Mouse (Mus musculus): ENCODE measurements at regions not wholly inside any gene's neighbourhood (a gene's known extent, or its start where the extent isn't known, plus 50 kb on each side); places are given as distances from the start of the nearest gene placed in this dataset.

DNA sequence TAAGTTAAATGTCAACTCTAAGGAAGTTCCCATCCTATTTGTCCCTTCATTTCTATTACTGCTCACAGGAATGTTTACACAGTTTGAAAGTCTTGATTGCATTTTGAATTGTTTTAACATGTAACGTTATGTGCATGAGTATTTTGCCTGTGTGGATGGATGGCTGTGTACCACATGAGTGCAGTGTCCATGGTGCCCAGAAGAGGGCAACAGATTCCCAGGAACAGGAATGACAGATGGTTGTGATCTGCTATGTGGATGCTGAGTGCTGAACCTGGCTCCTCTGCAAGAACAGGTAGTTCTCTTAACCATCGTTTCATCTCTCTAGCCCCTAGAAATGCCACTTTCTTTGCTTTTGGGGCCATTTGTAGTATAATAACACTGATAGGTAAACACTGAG lies 597.9 kb upstream of the Zwint start:
- WGBS = 89% methylated on average over 2 of the region's 2 CpGs
- H3K4me3 ChIP-seq (replicated peaks; ENCODE audit: low read length) = no peak overlapping the region
- no peaks in the 10 kb centered on the region for H3K36me3 ChIP-seq (replicated peaks; ENCODE audit: control insufficient read depth, insufficient read depth)
- no peak overlapping the region for H3K4me2 ChIP-seq (replicated peaks)
- no peaks in the 10 kb centered on the region for H3K4me1 ChIP-seq (replicated peaks; ENCODE audit: control insufficient read depth, insufficient read depth, low read length)
- no peak overlapping the region for H3K9ac ChIP-seq
- no peaks in the 10 kb centered on the region for H3K27me3 ChIP-seq (ENCODE audit: control insufficient read depth, insufficient read depth, low read length)
- DNase-seq (ENCODE audit: low spot score) = no peak
- ATAC-seq (ENCODE audit: low FRiP score) = no peak
- no peaks in the 10 kb centered on the region for H3K9me3 ChIP-seq (ENCODE audit: control insufficient read depth, low read length)
- no peak overlapping the region for H3K27ac ChIP-seq

DNA sequence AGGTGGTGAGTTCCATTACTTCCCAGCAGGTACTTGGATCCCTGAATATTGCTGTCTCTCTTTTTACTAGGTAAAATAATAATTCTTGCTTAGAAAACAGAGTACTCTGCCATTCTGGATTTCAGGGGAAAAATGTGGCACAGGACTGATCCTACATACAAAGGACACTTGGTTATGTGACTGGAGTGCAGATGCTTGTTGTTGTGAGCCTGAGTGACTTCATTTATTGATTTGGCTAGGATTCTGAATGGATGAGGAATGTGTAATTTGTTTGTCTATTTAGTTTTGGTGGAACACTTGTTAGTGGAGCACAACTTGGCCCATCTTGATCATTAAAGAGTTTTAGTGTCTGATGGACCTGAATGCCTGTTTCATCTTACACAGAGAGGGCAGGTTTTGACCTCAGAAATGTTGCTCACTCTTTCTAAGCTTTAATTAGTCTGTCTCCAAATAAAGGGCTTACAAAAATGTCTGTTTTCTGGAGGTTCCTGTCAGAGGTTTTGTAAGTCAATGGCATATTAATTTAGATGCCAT lies 583.4 kb upstream of the Zwint start:
- no peak overlapping the region for H3K4me2 ChIP-seq (replicated peaks)
- H3K4me3 ChIP-seq (replicated peaks; ENCODE audit: low read length) = no peak overlapping the region
- no peaks in the 10 kb centered on the region for H3K36me3 ChIP-seq (replicated peaks; ENCODE audit: control insufficient read depth, insufficient read depth)
- no peak for ATAC-seq (ENCODE audit: low FRiP score)
- no peak overlapping the region for H3K27ac ChIP-seq
- H3K9ac ChIP-seq = no peak overlapping the region
- no peak for DNase-seq (ENCODE audit: low spot score)
- no peaks in the 10 kb centered on the region for H3K4me1 ChIP-seq (replicated peaks; ENCODE audit: control insufficient read depth, insufficient read depth, low read length)
- H3K9me3 ChIP-seq (ENCODE audit: control insufficient read depth, low read length) = no peaks in the 10 kb centered on the region
- no peaks in the 10 kb centered on the region for H3K27me3 ChIP-seq (ENCODE audit: control insufficient read depth, insufficient read depth, low read length)

DNA sequence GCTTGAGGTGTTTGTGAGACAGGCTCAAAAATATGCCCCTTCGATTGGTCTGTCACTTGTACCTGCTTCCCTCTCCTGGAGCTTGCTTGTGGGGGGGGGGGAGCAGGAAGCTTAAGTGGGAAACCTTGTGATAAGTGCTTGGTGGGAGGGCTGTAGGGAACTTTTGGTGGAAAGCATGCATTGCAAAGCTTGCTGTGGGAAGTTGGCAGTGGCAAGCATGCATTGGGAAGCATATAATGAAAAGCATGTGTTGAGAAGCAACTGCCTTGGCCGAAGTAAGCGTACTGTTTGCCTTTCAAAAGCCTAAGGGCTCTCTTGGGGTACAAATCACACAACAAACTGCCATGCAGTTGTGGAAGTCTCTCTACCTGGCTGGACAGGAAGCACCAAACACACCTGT lies 576.3 kb upstream of the Zwint start:
- Histone ChIP-seq H3K27me3 (ENCODE audit: control insufficient read depth, insufficient read depth, low read length) (no peaks in the 10 kb centered on the region), H3K4me2 (replicated peaks) (no peak overlapping the region), H3K36me3 (replicated peaks; ENCODE audit: control insufficient read depth, insufficient read depth) (no peaks in the 10 kb centered on the region), H3K9me3 (ENCODE audit: control insufficient read depth, low read length) (no peaks in the 10 kb centered on the region), H3K27ac (no peak overlapping the region), H3K4me1 (replicated peaks; ENCODE audit: control insufficient read depth, insufficient read depth, low read length) (no peaks in the 10 kb centered on the region), H3K9ac (no peak overlapping the region), H3K4me3 (replicated peaks; ENCODE audit: low read length) (no peak overlapping the region)
- DNase-seq (ENCODE audit: low spot score) (no peak), ATAC-seq (ENCODE audit: low FRiP score) (no peak)
- 93% methylated on average over 3 of the region's 3 CpGs for WGBS

DNA sequence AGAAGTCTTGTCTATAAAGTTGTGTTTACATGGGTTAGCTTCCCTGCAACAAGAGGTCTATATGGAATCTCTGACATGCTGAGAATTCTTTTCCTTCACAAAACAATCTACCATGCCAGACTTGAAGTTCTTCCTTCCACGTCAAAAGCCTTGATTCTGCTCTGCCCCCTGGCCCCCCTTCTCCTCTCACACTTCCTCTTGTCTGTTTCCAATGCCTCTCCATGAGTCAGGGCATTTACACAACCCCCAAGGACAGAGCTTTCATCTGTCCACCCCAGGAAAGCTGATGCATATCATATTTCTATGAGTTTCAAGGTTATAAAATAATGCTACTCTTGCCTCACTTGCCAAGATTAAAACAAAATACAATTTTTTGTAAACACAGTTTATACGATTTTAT lies 557.7 kb upstream of the Zwint start:
- DNase-seq (ENCODE audit: low spot score) (no peak), ATAC-seq (ENCODE audit: low FRiP score) (no peak)
- Histone ChIP-seq H3K27ac (no peak overlapping the region), H3K4me3 (replicated peaks; ENCODE audit: low read length) (no peak overlapping the region), H3K9me3 (ENCODE audit: control insufficient read depth, low read length) (no peaks in the 10 kb centered on the region), H3K27me3 (ENCODE audit: control insufficient read depth, insufficient read depth, low read length) (no peaks in the 10 kb centered on the region), H3K4me1 (replicated peaks; ENCODE audit: control insufficient read depth, insufficient read depth, low read length) (no peaks in the 10 kb centered on the region), H3K9ac (no peak overlapping the region), H3K36me3 (replicated peaks; ENCODE audit: control insufficient read depth, insufficient read depth) (no peaks in the 10 kb centered on the region), H3K4me2 (replicated peaks) (no peak overlapping the region)
- 68% methylated on average over 2 of the region's 2 CpGs for WGBS

DNA sequence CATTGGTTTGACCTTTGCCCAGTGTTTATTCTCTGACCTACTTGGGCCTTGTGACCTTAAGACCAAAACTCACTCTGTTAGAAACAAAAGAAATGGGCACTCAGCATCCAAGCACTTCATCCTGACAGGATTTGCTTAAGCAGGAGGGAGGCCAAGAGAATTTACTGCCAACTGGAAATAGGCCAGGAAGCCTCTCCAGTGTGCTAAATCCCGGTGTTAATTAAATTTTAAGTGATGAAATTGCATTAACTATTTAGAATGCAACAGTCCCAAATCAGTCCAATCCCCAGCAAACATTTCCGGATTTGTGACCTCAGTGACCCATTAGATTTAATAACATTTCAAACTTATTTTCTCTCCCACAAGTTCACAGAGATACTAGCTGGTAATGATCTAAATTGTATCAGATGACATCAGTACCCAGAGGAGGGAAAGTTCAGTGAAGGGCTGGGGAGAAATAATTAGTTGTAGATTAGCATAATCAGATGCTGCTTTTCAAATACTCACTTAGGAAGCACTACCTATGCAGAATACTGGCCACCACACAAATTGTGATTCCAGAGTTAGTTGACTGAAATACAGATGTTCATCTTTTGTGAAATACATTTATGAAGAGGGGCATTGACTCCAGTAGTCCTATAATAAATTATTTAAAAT lies 555.4 kb upstream of the Zwint start:
- peak; percentile 51; the same call in 1 of the 2 replicates for ATAC-seq (ENCODE audit: low FRiP score)
- H3K27ac ChIP-seq = no peak overlapping the region

DNA sequence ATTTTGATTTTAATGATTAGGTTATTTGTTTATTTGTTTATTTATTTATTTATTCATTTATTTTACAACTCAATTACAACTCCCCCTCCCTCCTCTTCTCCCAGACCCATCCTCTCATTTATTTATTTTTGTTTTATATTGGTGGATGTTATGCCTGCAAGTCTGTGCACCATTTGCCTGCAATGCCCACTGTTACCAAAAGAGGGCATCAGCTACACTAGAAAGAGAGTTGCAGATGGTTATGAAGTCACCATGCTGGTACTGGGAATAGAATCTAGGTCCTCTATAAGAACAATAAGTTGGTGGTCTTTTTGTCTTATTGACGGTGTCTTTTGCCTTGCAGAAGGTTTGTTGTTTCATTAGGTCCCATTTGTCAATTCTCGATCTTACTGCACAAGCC lies 535.2 kb upstream of the Zwint start:
- Histone ChIP-seq H3K4me1 (replicated peaks; ENCODE audit: control insufficient read depth, insufficient read depth, low read length) (no peaks in the 10 kb centered on the region), H3K9ac (no peak overlapping the region), H3K4me2 (replicated peaks) (no peak overlapping the region), H3K4me3 (replicated peaks; ENCODE audit: low read length) (no peak overlapping the region), H3K36me3 (replicated peaks; ENCODE audit: control insufficient read depth, insufficient read depth) (no peaks in the 10 kb centered on the region), H3K9me3 (ENCODE audit: control insufficient read depth, low read length) (peaks cover 8% of the 10 kb centered on the region; the same call in 1 of the 2 replicates), H3K27ac (no peak overlapping the region), H3K27me3 (ENCODE audit: control insufficient read depth, insufficient read depth, low read length) (no peaks in the 10 kb centered on the region)
- DNase-seq (ENCODE audit: low spot score) (no peak), ATAC-seq (ENCODE audit: low FRiP score) (no peak)
- 96% methylated on average over 2 of the region's 2 CpGs for WGBS

More for the DNA sequence above, 555.4 kb upstream of the Zwint start:
- H3K4me1 ChIP-seq (replicated peaks; ENCODE audit: control insufficient read depth, insufficient read depth, low read length) = no peaks in the 10 kb centered on the region
- H3K4me3 ChIP-seq (replicated peaks; ENCODE audit: low read length) = no peak overlapping the region
- no peaks in the 10 kb centered on the region for H3K36me3 ChIP-seq (replicated peaks; ENCODE audit: control insufficient read depth, insufficient read depth)
- 55% methylated on average over 2 of the region's 2 CpGs for WGBS
- H3K4me2 ChIP-seq (replicated peaks) = no peak overlapping the region
- H3K27me3 ChIP-seq (ENCODE audit: control insufficient read depth, insufficient read depth, low read length) = no peaks in the 10 kb centered on the region
- no peak overlapping the region for H3K9ac ChIP-seq
- no peaks in the 10 kb centered on the region for H3K9me3 ChIP-seq (ENCODE audit: control insufficient read depth, low read length)
- peak; percentile 64 for DNase-seq (ENCODE audit: low spot score)

DNA sequence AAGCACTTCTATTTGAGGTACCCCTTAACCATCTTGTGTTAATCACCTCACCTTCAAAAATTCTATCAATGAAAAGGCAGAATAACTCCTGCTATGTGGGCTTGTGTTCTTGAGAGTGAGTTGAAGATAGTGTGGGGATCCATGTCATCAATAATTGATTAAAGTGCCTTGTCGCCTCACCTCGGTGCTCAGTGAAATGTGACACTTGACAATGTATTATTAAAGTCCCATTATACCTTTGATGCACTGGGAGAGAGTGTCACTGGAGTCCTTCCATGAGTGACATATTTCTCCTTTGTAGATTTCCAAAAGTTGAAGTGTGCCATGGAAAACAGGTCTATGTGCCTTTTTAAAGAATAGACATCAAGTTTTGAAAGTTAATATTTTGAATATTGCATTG lies 522.2 kb upstream of the Zwint start:
- 75% methylated on average over 2 of the region's 2 CpGs for WGBS
- Histone ChIP-seq H3K4me2 (replicated peaks) (no peak overlapping the region), H3K9me3 (ENCODE audit: control insufficient read depth, low read length) (no peaks in the 10 kb centered on the region), H3K27me3 (ENCODE audit: control insufficient read depth, insufficient read depth, low read length) (no peaks in the 10 kb centered on the region), H3K9ac (no peak overlapping the region), H3K4me3 (replicated peaks; ENCODE audit: low read length) (no peak overlapping the region), H3K27ac (no peak overlapping the region), H3K4me1 (replicated peaks; ENCODE audit: control insufficient read depth, insufficient read depth, low read length) (no peaks in the 10 kb centered on the region), H3K36me3 (replicated peaks; ENCODE audit: control insufficient read depth, insufficient read depth) (no peaks in the 10 kb centered on the region)
- DNase-seq (ENCODE audit: low spot score) (no peak), ATAC-seq (ENCODE audit: low FRiP score) (no peak)
